Mouse (Mus musculus) E14TG2a.4 (cell line): ENCODE data around the gene Col6a6.

Experiments
- CTCF ChIP-seq: conservative IDR thresholded peaks from 2 replicates; pipeline ENCODE4 v1.5.1; 2014; ENCODE audit warnings: low read length
- NANOG ChIP-seq: IDR thresholded peaks from 2 replicates; pipeline ENCODE4 v1.6.1; 2014; ENCODE audit warnings: borderline replicate concordance, low read length, mixed read lengths
- POU5F1 ChIP-seq: IDR thresholded peaks from 2 replicates; pipeline ENCODE4 v1.6.1; 2014; ENCODE audit warnings: low read length, borderline replicate concordance

GRCm38 (mm10) chr9:105827791-105828385 is at the start of gene Col6a6:
- TF ChIP-seq CTCF: no peak
- TF ChIP-seq NANOG: no peak
- no peak for TF ChIP-seq POU5F1
